Mouse (Mus musculus) embryonic fibroblast, embryonic 13.5 days (primary cell): ENCODE results near the gene Ripk3.

ENCODE experiments used
- CTCF ChIP-seq: IDR thresholded peaks from 2 replicates; pipeline ENCODE4 v1.5.1; 2011; ENCODE audit warnings: mild to moderate bottlenecking, control low read depth, low read length, moderate library complexity, borderline replicate concordance; ENCODE audit not compliant: insufficient read depth
- POLR2A ChIP-seq: IDR thresholded peaks from 2 replicates; pipeline ENCODE4 v1.6.1; 2011; ENCODE audit warnings: low read depth, mild to moderate bottlenecking, control low read depth, low read length, moderate library complexity

GRCm38 (mm10) chr14:55795380-55796163 lies 6.9 kb upstream of the Ripk3 start:
- TF ChIP-seq POLR2A (no peak), CTCF (no peak)
